Mouse (Mus musculus) adipose tissue, adult 10 weeks (tissue): ENCODE measurements around the gene Olfr1467. TPM values are rescaled to one million over a fixed set of nuclear protein-coding genes. Genes with fewer than 3 reads are reported as not detected.

Experiments used
- polyA plus RNA-seq: library from polyadenylated mRNA; stranded (reverse); fragments of 350-450 nt; fragmentation: Illumina TruSeq; extraction: RNeasy Lipid Tissue Mini Kit (QIAGEN cat#74804); gene quantifications from one replicate; pipeline ENCODE4 v1.2.3, GENCODE M21; 2014; ENCODE audit warnings: low read depth, low replicate concordance

Olfr1467 gene
- not detected for polyA plus RNA-seq

GRCm38 (mm10) chr19:13361936-13362335, at the start of gene Olfr1467:
Gene Olfr1467, plus strand, starts transcription at chr19:13362236.

DNA sequence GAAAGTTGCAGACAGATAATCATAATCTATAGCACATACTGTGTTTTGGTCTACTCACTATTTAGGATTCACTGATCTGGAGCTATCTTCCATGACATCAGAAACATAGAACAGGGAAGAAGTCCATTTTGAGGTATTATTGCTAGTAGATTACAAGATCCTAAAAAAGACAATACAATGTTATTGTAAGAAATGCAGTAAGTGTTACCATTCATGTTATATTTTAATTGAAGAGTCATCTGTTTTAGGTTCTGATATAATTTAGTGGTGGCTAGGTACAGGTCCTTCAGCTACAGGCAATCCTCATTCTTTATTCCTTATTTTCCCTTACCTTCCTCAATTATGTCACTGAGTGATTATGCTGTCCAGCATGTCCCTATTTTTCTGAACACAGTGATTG, 46.6 kb upstream of the Olfr1467 start, which contains the start of gene Olfr1465:
Gene Olfr1465 (minus strand): TSS at position 101 of the 400 bp plus-strand sequence.

DNA sequence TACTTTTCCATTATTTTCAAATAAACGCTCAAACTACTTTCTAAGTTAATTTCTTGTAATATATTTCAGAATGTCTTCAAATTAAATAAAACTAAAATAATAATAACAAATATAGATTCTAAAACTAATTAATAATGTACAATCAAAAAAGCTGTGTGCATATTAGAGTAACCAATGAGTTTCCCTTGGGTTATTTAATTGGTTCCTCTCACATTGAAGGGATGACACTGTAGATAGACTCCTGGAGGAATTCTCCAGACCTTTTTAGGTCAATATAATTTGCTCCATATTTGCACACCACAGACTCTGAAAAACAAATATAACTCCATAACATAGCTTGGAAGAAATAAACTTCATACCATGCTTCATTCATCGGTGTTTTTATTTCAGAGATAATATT, 23.5 kb upstream of the Olfr1467 start, which contains the start of gene Olfr1466:
Gene Olfr1466 (plus strand): TSS at position 301 of the 400 bp plus-strand sequence.

DNA sequence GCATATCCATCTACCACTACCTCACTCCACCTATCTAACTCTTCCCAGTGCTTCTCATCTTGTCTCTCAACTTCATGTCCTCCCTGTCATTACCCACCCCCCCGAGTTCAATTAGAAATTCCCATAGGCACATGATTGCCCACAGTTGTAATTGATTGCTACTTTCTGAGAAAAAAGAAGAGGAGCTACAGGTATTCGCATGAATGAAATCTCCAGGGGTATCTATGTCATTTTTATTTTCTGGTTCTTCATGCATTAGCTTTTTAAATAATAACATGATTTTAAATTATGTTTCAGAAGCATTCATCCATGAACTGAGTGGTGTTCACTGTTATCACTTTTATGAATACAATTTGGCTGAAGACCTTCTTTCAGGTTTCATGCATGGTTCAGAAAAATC, 45.5 kb downstream of the Olfr1467 start, which contains the start of gene Olfr1469:
Gene Olfr1469 (plus strand): TSS at position 301 of the 400 bp plus-strand sequence.

Other genes starting within 250 kb of the Olfr1467 start
- not detected for gene Olfr1459, start 212.7 kb upstream of the Olfr1467 start, polyA plus RNA-seq
- not detected for gene Olfr1461, start 199.2 kb upstream of the Olfr1467 start, polyA plus RNA-seq
- gene Olfr1462, start 176.5 kb upstream of the Olfr1467 start, polyA plus RNA-seq, result not detected
- gene Olfr1463, start 130.9 kb upstream of the Olfr1467 start, polyA plus RNA-seq, result not detected
- gene Olfr1465, start 46.7 kb upstream of the Olfr1467 start, polyA plus RNA-seq, result not detected
- gene Olfr1466, start 23.4 kb upstream of the Olfr1467 start, polyA plus RNA-seq, result not detected
- not detected for gene Olfr1469, start 45.6 kb downstream of the Olfr1467 start, polyA plus RNA-seq
- not detected for gene Olfr1471, start 81.2 kb downstream of the Olfr1467 start, polyA plus RNA-seq
- gene Olfr1472, start 93.8 kb downstream of the Olfr1467 start, polyA plus RNA-seq, result not detected
- gene Olfr1474, start 107.3 kb downstream of the Olfr1467 start, polyA plus RNA-seq, result not detected
- gene Olfr1475, start 118.0 kb downstream of the Olfr1467 start, polyA plus RNA-seq, result not detected
- not detected for gene Olfr1477, start 138.3 kb downstream of the Olfr1467 start, polyA plus RNA-seq
- gene Olfr1480, start 165.7 kb downstream of the Olfr1467 start, polyA plus RNA-seq, result not detected
- not detected for gene Olfr1484, start 221.3 kb downstream of the Olfr1467 start, polyA plus RNA-seq